Mouse (Mus musculus) natural killer cell, adult 2 months (primary cell): Measurements from ENCODE around the gene Tmbim1.
"Not testable (repeated sequence)": the region's sequence is repeated elsewhere in the genome, so short reads cannot be mapped to it uniquely, and the experiment has no call there.

Experiments
- DNase-seq, 2 experiments: peaks; one replicate each; pipeline ENCODE4 v3.0.0; 2022; ENCODE audit warnings: low spot score in 2 of 2

Gene Tmbim1

GRCm38 (mm10) chr1:74305522-74305921 is at the start of gene Tmbim1:
TSS of gene Tmbim1 (minus strand) at chr1:74305622.
- DNase-seq: no peak

- DNase-seq: no peak
Observed at GRCm38 (mm10) chr1:74353453-74354229, 48.2 kb upstream of the Tmbim1 start.

GRCm38 (mm10) chr1:74352532-74353096 is 47.2 kb upstream of the Tmbim1 start:
- no peak for DNase-seq

GRCm38 (mm10) chr1:74351185-74351769 is 45.9 kb upstream of the Tmbim1 start:
- DNase-seq: no peak

GRCm38 (mm10) chr1:74344163-74344916 is 38.9 kb upstream of the Tmbim1 start:
- DNase-seq: no peak

GRCm38 (mm10) chr1:74343161-74343560 is 37.7 kb upstream of the Tmbim1 start:
- DNase-seq: no peak

- no peak for DNase-seq
Observed at GRCm38 (mm10) chr1:74342308-74342707, 36.9 kb upstream of the Tmbim1 start.

- no peak for DNase-seq
Observed at GRCm38 (mm10) chr1:74341898-74342297, 36.5 kb upstream of the Tmbim1 start.

GRCm38 (mm10) chr1:74340992-74341391 is 35.6 kb upstream of the Tmbim1 start:
- DNase-seq: not testable (repeated sequence)

- no peak for DNase-seq
Observed at GRCm38 (mm10) chr1:74340361-74340764, 34.9 kb upstream of the Tmbim1 start.

- DNase-seq: no peak
Observed at GRCm38 (mm10) chr1:74339917-74340316, 34.5 kb upstream of the Tmbim1 start.

- DNase-seq: no peak
Observed at GRCm38 (mm10) chr1:74338626-74339025, 33.2 kb upstream of the Tmbim1 start.

- DNase-seq: no peak
Observed at GRCm38 (mm10) chr1:74338013-74338412, 32.6 kb upstream of the Tmbim1 start.

- no peak for DNase-seq
Observed at GRCm38 (mm10) chr1:74337241-74337771, 31.9 kb upstream of the Tmbim1 start.

- no peak for DNase-seq
Observed at GRCm38 (mm10) chr1:74335436-74336170, 30.2 kb upstream of the Tmbim1 start.

GRCm38 (mm10) chr1:74335033-74335432 is 29.6 kb upstream of the Tmbim1 start:
- no peak for DNase-seq

GRCm38 (mm10) chr1:74334607-74335006 is 29.2 kb upstream of the Tmbim1 start:
- DNase-seq: no peak

GRCm38 (mm10) chr1:74332930-74333329 is 27.5 kb upstream of the Tmbim1 start:
- DNase-seq: no peak

GRCm38 (mm10) chr1:74332241-74332763 is 26.9 kb upstream of the Tmbim1 start:
- peak; percentile 89 to 91 for DNase-seq

GRCm38 (mm10) chr1:74331046-74331681 is 25.7 kb upstream of the Tmbim1 start:
- DNase-seq: no peak
